In the genomic region with DNA sequence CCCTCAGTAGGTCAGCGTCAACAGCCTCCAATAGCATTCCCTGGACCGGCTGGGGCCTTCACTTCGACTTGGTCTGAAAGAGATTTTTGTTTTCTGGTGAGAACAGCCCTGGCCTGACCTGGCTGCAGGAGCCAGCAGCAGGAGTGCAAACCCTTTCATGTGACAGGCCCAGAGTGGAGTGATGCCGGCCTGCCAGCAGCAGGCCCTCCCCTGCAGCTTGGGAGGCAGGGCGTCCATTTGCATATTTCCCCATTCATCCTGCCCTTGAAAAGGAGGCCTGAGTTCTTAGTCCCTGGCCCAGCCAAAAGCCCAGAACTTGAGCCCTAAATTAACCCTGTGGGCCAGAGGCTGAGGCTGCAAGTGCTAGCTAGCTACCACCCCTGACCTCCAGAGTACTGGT, we compare ENCODE assay signal across 8 mouse cellular contexts. TPM values are rescaled to one million over a fixed set of nuclear protein-coding genes. Genes with fewer than 3 reads are reported as not detected.
DNase-seq lines count a peak whose midpoint lies in the region; ATAC-seq lines count a peak whose summit lies in the region.
"Had no signal": no experiment of that assay in that cellular context is flagged by ENCODE, and none has a peak within 500 bp of the region (broad histone marks: within the 10 kb centered on the region; RNA-seq: fewer than 3 reads in every experiment).

No protein-coding gene starts in this region.

- peaks cover 4% of the 10 kb centered on the region; the same call in 1 of the 2 replicates for H3K4me1 ChIP-seq in limb, embryonic 11.5 days (ENCODE audit: control insufficient read depth, insufficient read depth, low read length)

- no peaks in the 10 kb centered on the region for H3K9me3 ChIP-seq in limb, embryonic 11.5 days (ENCODE audit: control insufficient read depth, low read length)

- ATAC-seq in limb, embryonic 11.5 days (ENCODE audit: insufficient number of reproducible peaks, low FRiP score, low TSS enrichment, low read depth) = no peak

- H3K4me2 ChIP-seq in limb, embryonic 11.5 days (ENCODE audit: low read depth, severe bottlenecking) = no peak overlapping the region

- 10% methylated on average over 5 of the region's 5 CpGs for WGBS in limb, embryonic 11.5 days

- no peak overlapping the region; the same call in 1 of the 2 replicates for H3K27ac ChIP-seq in limb, embryonic 11.5 days (replicated peaks; ENCODE audit: low read depth, low read length)

- H3K4me3 ChIP-seq in limb, embryonic 11.5 days (ENCODE audit: low read depth, low read length) = no peak overlapping the region

- H3K36me3 ChIP-seq in limb, embryonic 11.5 days (ENCODE audit: control insufficient read depth, insufficient read depth, low read length) = no peaks in the 10 kb centered on the region

- peak; percentile 10 for DNase-seq in ovary, adult 18-20 months (ENCODE audit: low spot score)
- no peak for DNase-seq in ovary, postnatal 14 days (ENCODE audit: low spot score)
- peak; percentile 70 for DNase-seq in embryo, embryonic 10.5 days (ENCODE audit: low spot score)
- peak; percentile 25 to 28 for DNase-seq in heart, postnatal 14 days
- peak; percentile 42 for DNase-seq in limb, embryonic 11.5 days (ENCODE audit: low spot score)
- DNase-seq in right cerebral cortex, postnatal 25 days = peak; percentile 41
- DNase-seq in thymus, postnatal 10 days (ENCODE audit: low spot score in 2 of 2) = no peak

- intact Hi-C loops in heart, postnatal 14 days (cut with DNase I) = no loop called here

- H3K9ac ChIP-seq in limb, embryonic 11.5 days (ENCODE audit: low read length) = 0 out of 2 replicates have a peak overlapping the region, but pooled peaks have one; percentile 7

- no peaks in the 10 kb centered on the region for H3K27me3 ChIP-seq in limb, embryonic 11.5 days (ENCODE audit: control insufficient read depth, insufficient read depth, low read length)

RNA-seq across cellular contexts. Expression of gene Acsl6, which starts 8.4 kb away (rescaled TPM):
- 1 to 10 TPM; 1.2 to 1.5 TPM for total RNA-seq in heart, postnatal 14 days (2021)
- 1.5 and 1.7 TPM in 2 replicates for polyA plus RNA-seq in limb, embryonic 11.5 days (2014; fragmentation: Nextera tagmentation; extraction: Ambion mirVana)

RNA-seq across cellular contexts. Expression of gene Il3, which starts 44.9 kb away (rescaled TPM):
- total RNA-seq in heart, postnatal 14 days (2021) = not detected
- polyA plus RNA-seq in limb, embryonic 11.5 days (2014; fragmentation: Nextera tagmentation; extraction: Ambion mirVana) = not detected in 2 replicates
- total RNA-seq: hematopoietic stem cell, adult 5-6 weeks had no signal

RNA-seq across cellular contexts. Expression of gene Meikin, which starts 58.4 kb away (rescaled TPM):
- not detected for total RNA-seq in heart, postnatal 14 days (2021)
- not detected in 2 replicates for polyA plus RNA-seq in limb, embryonic 11.5 days (2014; fragmentation: Nextera tagmentation; extraction: Ambion mirVana)
- total RNA-seq: hematopoietic stem cell, adult 5-6 weeks had no signal

Comparison
In these comparisons a context has a peak if more than half of its experiments do, and no peak if none do; other contexts are left out.
1. DNase-seq: peak in ovary, adult 18-20 months (single experiment), embryo, embryonic 10.5 days (single experiment), heart, postnatal 14 days (2 of 2), limb, embryonic 11.5 days (single experiment) and right cerebral cortex, postnatal 25 days (single experiment); none in ovary, postnatal 14 days (single experiment) and thymus, postnatal 10 days (0 of 2).